16 mouse cellular contexts compared by ENCODE assay signal in genomic region chr16:20936722-20937121, GRCm38 (mm10).
"Had no signal": no experiment of that assay in that cellular context is flagged by ENCODE, and none has a peak within 500 bp of the region (broad histone marks: within the 10 kb centered on the region; RNA-seq: fewer than 3 reads in every experiment).

No protein-coding gene starts in this region.

- H3K4me1 ChIP-seq: liver, embryonic 12.5 days; liver, embryonic 15.5 days; lung, embryonic 15.5 days had no signal

- H3K9ac ChIP-seq: limb, embryonic 12.5 days; liver, embryonic 12.5 days; liver, embryonic 15.5 days; lung, embryonic 15.5 days had no signal

- H3K9me3 ChIP-seq: limb, embryonic 12.5 days; liver, embryonic 12.5 days; liver, embryonic 15.5 days; lung, embryonic 15.5 days had no signal

- H3K4me2 ChIP-seq: limb, embryonic 12.5 days; liver, embryonic 12.5 days; liver, embryonic 15.5 days; lung, embryonic 15.5 days had no signal

- H3K27ac ChIP-seq: kidney, postnatal 0 days; left cerebral cortex, adult 2 months; limb, embryonic 12.5 days; liver, embryonic 12.5 days; liver, embryonic 15.5 days; lung, embryonic 15.5 days had no signal

- ATAC-seq: intestine, postnatal 0 days; liver, embryonic 12.5 days had no signal

- H3K27me3 ChIP-seq: limb, embryonic 12.5 days; liver, embryonic 12.5 days; liver, embryonic 15.5 days; lung, embryonic 15.5 days had no signal

- H3K36me3 ChIP-seq: limb, embryonic 12.5 days; liver, embryonic 12.5 days; liver, embryonic 15.5 days; lung, embryonic 15.5 days had no signal

- H3K4me3 ChIP-seq: left cerebral cortex, adult 2 months; limb, embryonic 12.5 days; liver, embryonic 12.5 days; liver, embryonic 15.5 days; lung, embryonic 15.5 days had no signal

- DNase-seq: kidney, adult 2 months; kidney, postnatal 36 days; layer of hippocampus, postnatal 36 days; liver; lung, adult 18-20 months; lung, postnatal 10 days; lung, postnatal 36 days; midbrain, embryonic 14.5 days; thymus, postnatal 14 days had no signal
